Mouse (Mus musculus) liver, embryonic 11.5 days (tissue): ENCODE measurements around the gene Zfp772. TPM values are rescaled to one million over a fixed set of nuclear protein-coding genes. Genes with fewer than 3 reads are reported as not detected.
"Not testable (repeated sequence)": the region's sequence is repeated elsewhere in the genome, so short reads cannot be mapped to it uniquely, and the experiment has no call there.

Experiments used
- ATAC-seq: fragments of 200-750 bp; cut with Nextera tagmentation; replicated peaks from 2 replicates; pipeline ENCODE4 v1.8.0; 2017; ENCODE audit warnings: moderate number of reproducible peaks, mild to moderate bottlenecking, moderate TSS enrichment, moderate library complexity; ENCODE audit not compliant: low FRiP score
- DNase-seq: peaks from one replicate; pipeline ENCODE4 v3.0.0-alpha.2; 2017; ENCODE audit warnings: low spot score
- H3K27ac ChIP-seq: fragments of 300-500 bp; sonication (generic); 2 replicates; pipeline ENCODE4 v1.5.1; 2014; ENCODE audit warnings: mild to moderate bottlenecking, low read depth, low read length, control low read depth
- H3K27me3 ChIP-seq: fragments of 300-500 bp; sonication (generic); replicated peaks from 2 replicates; pipeline ENCODE4 v1.6.1; 2014; ENCODE audit warnings: low read length, mixed read lengths; ENCODE audit not compliant: control insufficient read depth, insufficient read depth
- H3K36me3 ChIP-seq: fragments of 300-500 bp; sonication (generic); 2 replicates; pipeline ENCODE4 v1.6.1; 2014; ENCODE audit warnings: mild to moderate bottlenecking, low read length, moderate library complexity, mixed read lengths; ENCODE audit not compliant: control insufficient read depth, insufficient read depth
- H3K4me1 ChIP-seq: fragments of 300-500 bp; sonication (generic); replicated peaks from 2 replicates; pipeline ENCODE4 v1.6.1; 2014; ENCODE audit warnings: low read length, mixed read lengths; ENCODE audit not compliant: control insufficient read depth, insufficient read depth
- H3K4me2 ChIP-seq: fragments of 300-500 bp; sonication (generic); 2 replicates; pipeline ENCODE4 v1.6.1; 2014; ENCODE audit warnings: mild to moderate bottlenecking, control low read depth, moderate library complexity
- H3K4me3 ChIP-seq: fragments of 300-500 bp; sonication (generic); 2 replicates; pipeline ENCODE4 v1.5.1; 2014; ENCODE audit warnings: low read depth, low read length, control low read depth
- H3K9ac ChIP-seq: fragments of 300-500 bp; sonication (generic); 2 replicates; pipeline ENCODE4 v1.6.1; 2014; ENCODE audit warnings: low read depth, low read length, control low read depth
- H3K9me3 ChIP-seq: fragments of 300-500 bp; sonication (generic); 2 replicates; pipeline ENCODE4 v1.6.1; 2016; ENCODE audit warnings: low read length, inconsistent platforms, mixed read lengths; ENCODE audit not compliant: control insufficient read depth
- WGBS: fragments of 180-500 bp; shearing (Covaris S2); extraction: QIAGEN DNeasy Blood & Tissue Kit; methylation state at CpG from one replicate; pipeline ENCODE4 v1.1.7; 2014; 5-methylcytosine and 5-hydroxymethylcytosine counted together
- polyA plus RNA-seq: library from polyadenylated mRNA; unstranded; fragments of >200 nt; fragmentation: Nextera tagmentation; extraction: Ambion mirVana; gene quantifications from 2 replicates; pipeline ENCODE4 v1.2.1, GENCODE M21; 2014

Zfp772 gene
- polyA plus RNA-seq: 3.5 and 4.4 TPM in 2 replicates

- not testable (repeated sequence) for ATAC-seq, DNase-seq, H3K4me1 ChIP-seq, H3K9me3 ChIP-seq, H3K27me3 ChIP-seq, H3K9ac ChIP-seq, H3K36me3 ChIP-seq, H3K27ac ChIP-seq
- Histone ChIP-seq H3K4me2 (peak within 1 kb of the TSS; percentile 62), H3K4me3 (peak within 1 kb of the TSS; percentile 52)
- WGBS: 2% methylated on average over 24 of the region's 24 CpGs
Observed at GRCm38 (mm10) chr7:7209313-7210151, at the start of gene Zfp772. Zfp772 (minus strand) TSS chr7:7209998.

GRCm38 (mm10) chr7:7247228-7247627 lies 37.4 kb upstream of the Zfp772 start, which contains the start of gene Vmn2r29:
Vmn2r29 (minus strand) TSS chr7:7247328.
- ATAC-seq, H3K9ac ChIP-seq, DNase-seq, H3K4me1 ChIP-seq, H3K4me3 ChIP-seq, H3K36me3 ChIP-seq, H3K27ac ChIP-seq, H3K27me3 ChIP-seq, H3K4me2 ChIP-seq, H3K9me3 ChIP-seq: not testable (repeated sequence)
- no CpG with 5 or more reads among the region's 1 CpGs for WGBS

- DNase-seq: peak; percentile 73
- H3K4me2 ChIP-seq: peak overlapping the region; percentile 62
- 12% methylated on average over 18 of the region's 18 CpGs for WGBS
- H3K4me1 ChIP-seq: no peaks in the 10 kb centered on the region
- H3K27me3 ChIP-seq: no peaks in the 10 kb centered on the region
- H3K9ac ChIP-seq: no peak overlapping the region
- no peaks in the 10 kb centered on the region for H3K9me3 ChIP-seq
- peak; percentile 95 for ATAC-seq
- no peaks in the 10 kb centered on the region for H3K36me3 ChIP-seq
- peak overlapping the region; percentile 59 for H3K4me3 ChIP-seq
- no peak overlapping the region for H3K27ac ChIP-seq
Observed at GRCm38 (mm10) chr7:7188191-7188942, 21.4 kb downstream of the Zfp772 start.

GRCm38 (mm10) chr7:7187417-7188190 lies 22.2 kb downstream of the Zfp772 start:
- H3K9ac ChIP-seq: no peak overlapping the region
- DNase-seq: no peak

GRCm38 (mm10) chr7:7185897-7186296 lies 23.9 kb downstream of the Zfp772 start:
- Histone ChIP-seq H3K4me1 (no peaks in the 10 kb centered on the region), H3K9me3 (no peaks in the 10 kb centered on the region), H3K9ac (no peak overlapping the region), H3K4me3 (no peak overlapping the region), H3K27ac (no peak overlapping the region), H3K4me2 (no peak overlapping the region), H3K36me3 (peaks cover 7% of the 10 kb centered on the region), H3K27me3 (no peaks in the 10 kb centered on the region)
- WGBS: 86% methylated on average over 1 of the region's 1 CpGs
- DNase-seq: no peak
- no peak for ATAC-seq

More at GRCm38 (mm10) chr7:7187417-7188190, 22.2 kb downstream of the Zfp772 start:
- no peak overlapping the region for H3K27ac ChIP-seq
- H3K9me3 ChIP-seq: no peaks in the 10 kb centered on the region
- H3K27me3 ChIP-seq: no peaks in the 10 kb centered on the region
- H3K4me1 ChIP-seq: no peaks in the 10 kb centered on the region
- no peaks in the 10 kb centered on the region; the same call in 1 of the 2 replicates for H3K36me3 ChIP-seq
- peak overlapping the region; percentile 62 for H3K4me2 ChIP-seq
- ATAC-seq: peak; percentile 56
- H3K4me3 ChIP-seq: peak overlapping the region; percentile 59
- WGBS: 25% methylated on average over 13 of the region's 13 CpGs

- DNase-seq (peak; percentile 49), ATAC-seq (peak; percentile 96)
- Histone ChIP-seq H3K4me2 (peak within 1 kb of the TSS; percentile 86), H3K36me3 (no peaks in the 10 kb centered on the region), H3K27ac (no peak within 1 kb of the TSS; the same call in 1 of the 2 replicates), H3K9ac (peak within 1 kb of the TSS; percentile 71), H3K27me3 (no peaks in the 10 kb centered on the region), H3K4me1 (peaks cover 5% of the 10 kb centered on the region), H3K4me3 (peak within 1 kb of the TSS; percentile 75), H3K9me3 (no peaks in the 10 kb centered on the region)
- 3% methylated on average over 26 of the region's 26 CpGs for WGBS
Observed at GRCm38 (mm10) chr7:7171227-7172147, 38.3 kb downstream of the Zfp772 start, which contains the start of gene Zfp418. Zfp418 (plus strand) TSS chr7:7171330.
